Mouse (Mus musculus) regulatory T cell (primary cell): ENCODE results near the gene Hsph1.

Source experiments
- in situ Hi-C: fragments of 300-600 bp; cut with MboI, MseI; formaldehyde crosslinking; loops from one replicate; pipeline ENCODE4 v1.15.1; 2025; ENCODE audit warnings: high pct_unique_total_duplicates

Gene Hsph1

DNA sequence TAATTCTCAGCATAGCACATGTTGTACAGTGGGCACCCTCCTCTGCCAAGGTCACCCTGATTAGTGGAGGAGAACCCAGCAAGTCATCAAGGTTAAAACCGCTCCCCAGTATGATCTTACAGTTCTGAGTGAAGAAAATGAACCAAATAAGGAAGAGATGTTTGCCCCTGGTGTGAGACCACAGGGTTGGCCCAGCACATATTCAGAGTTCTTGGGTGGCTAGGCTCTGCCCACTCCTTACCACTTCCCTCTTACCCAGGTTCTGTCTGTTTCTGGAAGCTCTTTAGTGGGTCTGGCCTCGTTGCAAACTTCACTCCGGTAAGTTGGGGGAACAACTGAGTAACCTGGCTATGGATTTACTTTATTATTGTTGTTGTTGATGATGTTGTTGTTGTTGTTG, 42.0 kb downstream of the Hsph1 start:
- in situ Hi-C loops = no loop called here

DNA sequence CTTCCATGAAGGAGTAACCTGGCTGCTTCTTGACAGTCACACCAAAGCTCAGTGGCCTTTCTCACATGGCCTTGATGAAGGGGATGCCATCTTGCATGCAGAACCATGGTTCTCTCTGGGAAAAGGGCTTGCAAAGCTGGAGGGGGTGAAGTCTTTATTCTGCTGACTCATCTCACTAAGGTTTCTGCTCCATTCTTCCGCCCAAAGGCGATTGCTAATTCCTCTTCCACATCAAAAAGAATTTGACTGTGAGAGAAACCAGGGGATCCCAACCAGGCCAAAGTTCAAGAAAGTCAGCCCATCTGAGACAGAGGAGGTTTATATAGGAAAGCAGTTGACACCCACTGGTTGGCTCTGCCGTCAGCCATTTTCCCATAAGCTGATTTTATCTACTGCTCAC, 46.2 kb downstream of the Hsph1 start:
- in situ Hi-C loops = no loop called here

DNA sequence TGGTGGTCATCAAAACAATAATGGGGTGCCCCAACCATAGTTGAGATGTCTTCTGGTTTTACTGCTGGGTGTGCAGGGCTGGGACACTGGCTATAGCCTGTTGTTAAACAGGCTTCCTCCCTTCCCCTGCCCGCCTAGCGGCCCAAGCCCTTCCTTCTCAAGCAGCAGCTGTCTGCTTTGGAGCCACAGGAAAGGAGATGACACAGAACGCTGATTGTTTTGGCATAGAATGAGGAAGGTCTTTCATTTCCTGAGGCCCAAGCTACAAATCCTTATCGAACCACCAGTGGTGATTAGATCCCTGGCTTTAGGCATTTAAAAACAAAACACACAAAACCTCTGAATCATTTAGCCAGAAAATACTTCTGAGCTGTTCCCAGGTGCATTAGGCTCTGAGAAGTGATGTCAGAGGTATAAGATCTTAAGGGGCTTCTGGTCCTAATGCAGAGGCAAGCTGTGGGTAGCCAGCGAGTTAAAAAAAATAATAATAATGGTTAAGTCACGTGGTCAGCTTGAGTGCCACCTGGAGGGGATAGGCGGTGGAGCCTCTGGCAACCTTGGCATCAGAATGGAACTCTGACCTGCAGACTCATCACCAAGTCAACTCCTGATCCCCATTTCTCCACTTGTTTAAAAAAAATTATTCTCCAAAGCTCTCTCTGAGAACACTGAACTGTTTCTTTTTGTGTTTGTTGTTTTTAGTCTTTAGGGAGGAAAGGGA, 47.2 kb downstream of the Hsph1 start:
- in situ Hi-C loops = no loop called here

DNA sequence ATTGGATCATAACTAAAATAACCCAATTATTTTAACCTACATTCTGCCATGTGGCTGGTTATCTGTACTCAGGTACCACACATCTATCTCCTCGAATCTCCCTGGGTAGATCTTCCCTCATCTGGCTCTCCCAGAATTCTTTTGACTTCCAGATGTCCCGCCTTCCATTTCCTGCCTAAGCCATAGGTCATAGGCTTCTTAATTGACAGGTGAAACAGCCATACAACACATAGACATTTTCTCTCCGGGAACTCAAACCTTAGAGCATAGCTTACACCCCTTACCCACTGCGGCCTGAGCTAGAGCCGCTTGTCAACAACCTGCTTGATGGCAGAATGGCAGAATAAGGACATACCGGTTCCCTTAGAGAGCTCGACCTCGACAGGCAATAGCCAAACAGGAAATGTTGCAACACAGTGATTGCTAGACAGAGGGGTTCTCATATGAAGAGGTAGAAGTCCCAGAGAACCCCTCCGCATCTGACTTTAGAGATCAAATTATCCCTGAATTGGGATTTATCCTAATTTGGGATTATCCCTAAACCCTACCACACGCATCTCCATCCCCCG, 48.8 kb downstream of the Hsph1 start:
- in situ Hi-C loops = no loop called here

DNA sequence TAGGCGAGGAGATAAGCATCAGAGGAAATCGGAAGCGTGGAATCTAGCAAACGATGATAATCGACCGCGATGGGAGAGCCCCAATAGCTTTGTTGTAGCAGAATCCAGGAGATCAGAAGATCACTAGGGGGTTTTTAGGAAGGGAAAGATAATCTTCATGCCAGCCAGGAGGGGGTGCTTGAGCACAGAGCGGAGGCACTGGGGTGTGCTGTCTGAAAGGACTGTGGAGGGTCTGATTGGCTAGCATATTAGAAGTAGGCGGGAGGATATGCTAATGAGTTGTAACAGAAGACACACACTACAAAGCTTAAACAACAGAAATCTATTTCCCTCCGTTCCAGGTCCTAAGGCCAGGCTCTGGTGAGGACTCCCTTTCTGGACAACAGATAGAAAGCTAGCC, 50.3 kb downstream of the Hsph1 start:
- in situ Hi-C loops = no loop called here

DNA sequence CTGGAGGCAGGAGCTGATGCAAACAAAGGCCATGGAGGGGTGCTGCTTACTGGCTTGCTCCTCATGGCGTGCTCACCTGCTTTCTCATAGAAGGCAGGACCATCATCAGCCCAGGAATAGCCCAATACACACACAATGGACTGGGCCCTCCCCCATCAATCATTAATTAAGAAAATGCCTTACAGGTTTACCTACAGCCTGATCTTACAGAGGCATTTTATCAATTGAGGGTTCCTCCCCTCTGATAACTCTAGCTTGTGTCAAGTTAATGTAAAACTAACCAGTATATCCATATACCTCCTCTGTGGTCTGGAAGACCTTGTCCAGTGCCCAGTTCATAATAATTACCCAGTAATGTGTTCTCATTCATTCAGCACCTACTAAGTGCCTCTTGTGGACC, 50.9 kb downstream of the Hsph1 start:
- in situ Hi-C loops = no loop called here

DNA sequence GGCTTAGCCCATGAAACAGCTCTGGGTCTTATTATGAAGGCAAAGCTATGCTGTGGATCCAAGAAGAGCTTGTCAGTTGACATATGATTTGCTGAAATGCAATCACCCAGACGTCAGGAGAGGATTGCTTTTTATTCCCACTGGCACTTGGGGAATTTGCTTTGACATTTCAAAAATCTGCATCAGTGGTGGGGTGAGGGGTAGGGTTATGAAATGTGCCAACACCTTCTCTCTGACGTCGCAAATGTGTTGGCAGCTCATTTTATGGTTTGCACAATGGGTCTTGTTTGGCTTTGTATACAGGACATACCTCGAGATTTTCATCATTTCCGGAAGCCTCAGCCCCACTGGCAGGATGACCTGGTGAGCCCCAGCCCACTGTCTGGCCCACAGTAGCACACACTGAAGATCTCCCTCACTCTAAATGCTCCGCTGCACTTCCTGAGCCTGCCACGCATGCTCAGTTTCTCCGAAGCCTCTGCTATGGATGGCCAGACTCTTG, 52.0 kb downstream of the Hsph1 start:
- in situ Hi-C loops = no loop called here

DNA sequence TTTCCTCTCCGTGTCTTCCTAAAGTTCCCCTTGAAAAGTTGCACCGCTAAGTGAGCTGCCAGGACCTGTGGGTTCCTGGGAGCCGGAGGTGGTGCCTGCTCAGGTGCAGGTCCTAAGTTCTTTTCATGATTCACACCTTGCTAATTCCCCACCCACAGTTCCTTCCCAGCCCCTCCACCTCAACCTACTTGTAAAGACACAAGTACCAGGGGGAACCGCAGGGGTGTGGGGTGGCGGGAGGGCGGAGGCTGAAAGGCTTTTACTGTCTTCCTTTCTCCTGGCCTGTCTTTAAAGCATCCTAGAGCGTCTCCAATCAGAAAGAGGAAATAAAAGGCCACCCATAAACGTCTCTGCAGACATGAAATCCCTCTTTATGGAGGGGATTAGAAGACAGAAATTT, 52.7 kb downstream of the Hsph1 start:
- in situ Hi-C loops = no loop called here

DNA sequence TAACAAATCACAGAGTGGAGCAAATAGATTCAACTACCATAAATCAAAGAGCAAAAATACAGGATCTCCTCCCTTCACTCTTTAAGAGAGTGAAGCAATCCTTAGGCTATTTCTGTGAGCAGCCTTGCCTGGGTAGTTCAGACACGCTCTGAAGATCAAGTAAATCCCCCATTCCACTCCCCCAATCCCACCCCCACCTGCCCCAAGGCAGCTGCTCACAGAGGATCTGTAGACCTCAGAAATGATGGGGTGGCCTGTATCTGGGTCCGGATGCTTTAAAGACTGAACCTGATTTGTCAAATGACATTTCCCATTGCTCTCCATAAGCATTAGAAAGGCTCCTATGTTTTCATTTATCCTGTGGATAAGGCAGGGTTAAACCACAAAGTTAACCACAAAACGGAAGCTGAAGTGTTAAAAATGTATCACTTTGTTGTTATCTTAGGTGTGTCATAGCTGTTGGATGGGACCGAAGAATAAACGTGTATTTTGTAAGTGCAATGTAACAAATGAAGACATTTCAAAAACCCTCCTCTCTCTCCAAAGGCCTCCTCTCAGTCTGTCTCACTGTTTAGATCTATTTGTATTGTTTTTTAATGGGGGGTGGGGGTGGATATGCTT, 53.4 kb downstream of the Hsph1 start:
- in situ Hi-C loops = no loop called here

DNA sequence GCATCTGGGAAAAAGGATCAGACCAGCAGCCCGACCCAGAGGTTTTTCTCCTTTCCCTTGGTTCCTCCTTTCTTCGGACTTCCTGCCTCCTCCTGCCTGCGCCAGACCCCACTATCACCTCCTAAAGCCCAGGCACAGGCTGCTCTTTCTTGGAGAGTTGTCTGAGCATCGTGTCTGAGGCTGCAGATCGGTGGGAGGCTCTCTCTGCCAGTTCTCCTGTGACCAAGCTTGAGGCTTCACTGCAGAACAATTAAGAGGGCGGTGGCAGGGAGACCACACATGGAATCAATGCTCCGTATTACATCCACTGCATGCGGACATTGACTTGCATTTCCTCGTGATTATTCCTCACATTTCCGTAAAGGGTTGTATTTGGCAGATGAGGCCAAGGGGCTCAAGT, 58.7 kb downstream of the Hsph1 start:
- in situ Hi-C loops = no loop called here

DNA sequence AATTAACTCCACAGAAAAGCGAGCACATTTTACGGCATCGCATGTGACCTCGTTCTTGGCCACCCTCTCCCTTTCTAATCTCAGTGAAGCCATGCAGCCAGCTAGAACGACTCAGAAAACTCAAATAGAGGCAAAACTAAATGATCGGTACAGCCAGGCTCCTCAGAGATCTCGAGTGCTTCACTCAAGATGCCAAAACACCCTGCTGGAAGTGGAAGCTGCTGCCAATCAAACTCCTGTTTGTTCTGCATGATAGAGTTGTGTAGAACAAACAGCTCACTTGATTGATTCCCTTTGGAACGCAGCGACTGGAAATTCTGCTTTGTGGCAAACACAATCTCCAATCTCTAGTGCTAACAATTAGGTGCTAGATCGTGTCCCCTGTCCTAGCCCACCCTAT, 59.2 kb downstream of the Hsph1 start:
- in situ Hi-C loops = no loop called here

DNA sequence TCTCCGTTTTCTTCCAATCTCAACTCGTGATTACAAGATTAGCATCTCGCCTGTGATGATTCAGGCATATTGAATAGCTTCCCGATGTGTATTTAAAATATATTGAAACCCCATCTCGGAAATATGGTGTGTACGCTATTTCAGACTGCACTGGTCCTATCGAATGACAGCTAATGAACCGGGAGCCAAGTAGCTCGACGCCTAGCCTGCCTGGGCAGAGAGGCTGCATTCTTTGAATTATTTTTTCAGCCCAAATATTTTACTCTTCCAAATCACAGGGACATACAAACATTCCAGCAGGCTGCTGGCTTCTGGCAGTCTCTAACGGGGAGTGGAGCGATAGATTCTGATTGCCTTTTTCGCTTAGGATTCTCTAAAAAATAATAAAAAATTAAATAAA, 67.2 kb downstream of the Hsph1 start:
- in situ Hi-C loops = no loop called here

DNA sequence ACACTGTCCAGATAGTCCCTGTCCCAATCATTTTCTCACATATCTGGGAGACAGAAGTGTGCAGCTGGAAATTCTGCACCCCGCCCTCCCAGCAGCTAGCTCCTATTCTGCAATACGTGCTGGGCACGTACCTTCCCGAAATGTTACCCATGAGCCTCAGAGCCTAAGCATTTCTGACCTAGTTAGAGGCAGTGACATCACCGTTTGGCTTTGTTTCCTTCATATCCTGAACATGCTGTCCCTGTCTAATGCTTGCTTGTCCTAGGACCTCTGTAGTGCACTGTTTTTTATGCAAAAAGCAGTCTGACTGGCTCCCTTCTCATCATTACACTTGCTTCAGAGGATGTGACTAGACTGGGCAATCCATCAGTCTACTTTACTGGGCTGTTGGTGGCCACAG, 69.2 kb downstream of the Hsph1 start:
- in situ Hi-C loops = no loop called here

DNA sequence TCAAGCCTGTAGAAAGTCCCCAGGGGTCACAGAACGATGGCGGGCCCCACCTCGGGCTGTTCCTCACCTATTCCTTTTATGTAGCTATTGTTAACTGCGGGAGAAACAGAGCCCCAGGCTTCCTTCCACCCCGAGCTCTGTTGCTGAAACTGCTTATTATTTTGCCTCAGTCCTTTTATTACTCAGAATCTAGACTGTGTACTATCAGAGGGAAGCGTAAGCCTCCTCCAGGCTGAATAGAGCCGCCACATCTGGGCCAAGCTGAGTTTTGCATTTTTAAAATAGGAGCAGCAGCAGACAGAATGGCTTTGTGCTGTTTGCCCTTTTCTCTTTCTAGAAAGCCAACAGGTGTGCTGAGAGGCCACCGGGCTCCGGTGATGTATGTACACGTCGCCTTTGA, 70.2 kb downstream of the Hsph1 start:
- in situ Hi-C loops = no loop called here
